Mouse (Mus musculus) gastrocnemius, adult 2 months (tissue): ENCODE results near the gene Apoa5. TPM values are rescaled to one million over a fixed set of nuclear protein-coding genes. Genes with fewer than 3 reads are reported as not detected.

Experiments used
- DNase-seq: peaks from one replicate; pipeline ENCODE4 v3.0.0; 2022
- H3K27ac ChIP-seq: fragments of 200-600 bp; 2 replicates; pipeline ENCODE4 v1.8.1; 2022; ENCODE audit warnings: mild to moderate bottlenecking
- H3K4me3 ChIP-seq: fragments of 200-600 bp; 2 replicates; pipeline ENCODE4 v1.8.1; 2022; ENCODE audit warnings: mild to moderate bottlenecking, moderate library complexity
- CTCF ChIP-seq: fragments of 200-600 bp; IDR thresholded peaks from 2 replicates; pipeline ENCODE4 v1.8.1; 2022; ENCODE audit warnings: antibody characterized with exemption, mild to moderate bottlenecking, moderate library complexity
- intact Hi-C: fragments of 180-260 bp; cut with DNase I; formaldehyde crosslinking; loops from one replicate; pipeline ENCODE4 v1.15.1; 2025
- total RNA-seq, 2 experiments: library from RNA; stranded (reverse); gene quantifications; 2 replicates each; pipeline ENCODE4 v1.2.3; 2021

Gene Apoa5
- total RNA-seq, 2 experiments from 2014 or later, result not detected

GRCm38 (mm10) chr9:46320461-46320860, 52.0 kb downstream of the Apoa5 start:
- intact Hi-C loops, result no loop called here
- DNase-seq, result no peak
- no peak overlapping the region for H3K27ac ChIP-seq
- no peak for TF ChIP-seq CTCF
- H3K4me3 ChIP-seq, result no peak overlapping the region

Other genes with a start within 250 kb of the Apoa5 start
- gene Apoa1, start 40.1 kb upstream of the Apoa5 start, total RNA-seq, result not detected
- not detected for gene Apoc3, start 33.0 kb upstream of the Apoa5 start, total RNA-seq
- not detected for gene Apoa4, start 27.9 kb upstream of the Apoa5 start, total RNA-seq
- 10 to 100 TPM; 22.7 to 30.6 TPM for gene Zpr1, start 4.4 kb downstream of the Apoa5 start, total RNA-seq
- 1 to 10 TPM; 8.4 to 8.5 TPM for gene Bud13, start 14.4 kb downstream of the Apoa5 start, total RNA-seq
- gene 4931429L15Rik, start 51.4 kb downstream of the Apoa5 start, total RNA-seq, result not detected